27 mouse cellular contexts compared by ENCODE assay signal in the genomic region with DNA sequence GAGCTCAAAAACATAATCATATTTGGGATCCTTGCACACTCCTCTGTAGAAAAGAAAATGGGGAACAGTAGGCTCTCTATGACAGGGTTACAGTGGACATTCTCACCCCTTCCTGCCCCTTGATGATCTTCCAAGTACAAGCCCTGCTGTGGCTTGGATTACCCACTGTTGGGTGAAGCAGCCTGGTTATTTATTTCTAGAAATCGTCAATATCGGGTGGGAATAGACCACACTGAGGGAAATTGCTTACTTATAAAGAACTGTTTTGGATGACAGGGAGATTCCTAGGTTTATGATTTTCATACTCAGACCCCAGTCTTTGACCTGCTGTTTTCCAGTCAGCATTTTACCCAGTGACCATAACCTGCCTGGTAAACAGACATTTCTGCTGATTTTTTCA. TPM values are rescaled to one million over a fixed set of nuclear protein-coding genes. Genes with fewer than 3 reads are reported as not detected.
DNase-seq lines count a peak whose midpoint lies in the region; ATAC-seq and TF ChIP-seq lines count a peak whose summit lies in the region.
"Had no signal": no experiment of that assay in that cellular context is flagged by ENCODE, and none has a peak within 500 bp of the region (broad histone marks: within the 10 kb centered on the region; RNA-seq: fewer than 3 reads in every experiment).

A gene (minus strand): TSS at position 164 of the 400 bp plus-strand sequence.

- WGBS in kidney, adult 2 months: 48% methylated on average over 2 of the region's 2 CpGs
- 81% methylated on average over 2 of the region's 2 CpGs for WGBS in kidney, postnatal 0 days

- peak within 1 kb of the TSS; percentile 99 for H3K27ac ChIP-seq in kidney, adult 2 months (ENCODE audit: insufficient read depth, low read depth, low read length)
- H3K27ac ChIP-seq in kidney, postnatal 0 days: no peak within 1 kb of the TSS
- H3K27ac ChIP-seq: embryonic facial prominence, embryonic 15.5 days; forebrain, embryonic 10.5 days; gastrocnemius, adult 2 months; hindbrain, embryonic 10.5 days had no signal

- no peak for TF ChIP-seq CTCF in kidney, adult 2 months (conservative IDR thresholded peaks at IDR 0.05; ENCODE audit: insufficient read depth, insufficient read length, low read depth, low read length)
- TF ChIP-seq CTCF in kidney, postnatal 0 days (IDR thresholded peaks at IDR 0.05; ENCODE audit: low read depth): no peak

- peaks cover under 1% of the 10 kb centered on the region; the same call in 1 of the 2 replicates for H3K36me3 ChIP-seq in kidney, adult 2 months (ENCODE audit: control insufficient read depth, insufficient read depth, low read length)
- H3K36me3 ChIP-seq in kidney, postnatal 0 days (ENCODE audit: insufficient read depth, low read length): no peaks in the 10 kb centered on the region
- H3K36me3 ChIP-seq: embryonic facial prominence, embryonic 15.5 days; forebrain, embryonic 10.5 days; heart, embryonic 12.5 days; hindbrain, embryonic 10.5 days had no signal

- H3K4me2 ChIP-seq in kidney, postnatal 0 days (ENCODE audit: low read length): 0 out of 2 replicates have a peak within 1 kb of the TSS, but pooled peaks have one; percentile 18
- H3K4me2 ChIP-seq: embryonic facial prominence, embryonic 15.5 days; heart, embryonic 12.5 days had no signal

- H3K4me3 ChIP-seq in kidney, adult 2 months (ENCODE audit: insufficient read depth, low read depth, low read length): peak within 1 kb of the TSS; percentile 59
- H3K4me3 ChIP-seq in kidney, postnatal 0 days (replicated peaks; ENCODE audit: low read depth, low read length): no peak within 1 kb of the TSS
- H3K4me3 ChIP-seq: embryonic facial prominence, embryonic 15.5 days; erythroblast, embryonic 14.5 days; forebrain, embryonic 10.5 days; gastrocnemius, adult 2 months; heart, embryonic 12.5 days; hindbrain, embryonic 10.5 days had no signal

- H3K27me3 ChIP-seq in kidney, adult 2 months (replicated peaks; ENCODE audit: control insufficient read depth, insufficient read depth, low read length): no peaks in the 10 kb centered on the region
- H3K27me3 ChIP-seq in kidney, postnatal 0 days (ENCODE audit: insufficient read depth, low read length): no peaks in the 10 kb centered on the region
- H3K27me3 ChIP-seq: CH12.LX; embryonic facial prominence, embryonic 15.5 days; heart, embryonic 12.5 days; Patski had no signal

- DNase-seq in kidney, adult 2 months: peak; percentile 91
- DNase-seq in kidney, adult 18-20 months: no peak
- DNase-seq in kidney, adult 9 months: peak; percentile 92
- DNase-seq in kidney, postnatal 0 days (ENCODE audit: low spot score): peak; percentile 12
- peak; percentile 68 to 77 for DNase-seq in kidney, postnatal 36 days
- no peak for DNase-seq in spleen, postnatal 10 days (ENCODE audit: low spot score in 2 of 2)
- DNase-seq: adrenal gland, adult 2 months; adrenal gland, postnatal 36 days; cerebellum, adult 2 months; cerebellum, postnatal 10 days; gastrocnemius, adult 2 months; gastrocnemius, postnatal 25 days had no signal

- no peak within 1 kb of the TSS for H3K9ac ChIP-seq in kidney, postnatal 0 days (ENCODE audit: low read depth, low read length)
- H3K9ac ChIP-seq: embryonic facial prominence, embryonic 15.5 days; heart, embryonic 12.5 days had no signal

- ATAC-seq in kidney, postnatal 0 days (replicated peaks; ENCODE audit: low FRiP score, low read depth): peak; percentile 76
- no peak for ATAC-seq in megakaryocyte progenitor cell, adult 5-6 weeks (replicated peaks; ENCODE audit: poor library complexity)
- ATAC-seq: activated CD4-positive, CD25-positive, alpha-beta regulatory T cell, adult 4 months; forebrain, embryonic 14.5 days; Patski had no signal

- no peaks in the 10 kb centered on the region for H3K9me3 ChIP-seq in kidney, postnatal 0 days (replicated peaks; ENCODE audit: low read length)
- H3K9me3 ChIP-seq: embryonic facial prominence, embryonic 15.5 days; forebrain, embryonic 10.5 days; heart, embryonic 12.5 days; hindbrain, embryonic 10.5 days had no signal

- no peaks in the 10 kb centered on the region for H3K4me1 ChIP-seq in kidney, adult 2 months (ENCODE audit: control insufficient read depth, insufficient read depth, low read length)
- H3K4me1 ChIP-seq in kidney, postnatal 0 days (replicated peaks; ENCODE audit: insufficient read depth, low read length): no peaks in the 10 kb centered on the region
- H3K4me1 ChIP-seq: embryonic facial prominence, embryonic 15.5 days; forebrain, embryonic 10.5 days; heart, embryonic 12.5 days; hindbrain, embryonic 10.5 days had no signal

- peak; percentile 23 for TF ChIP-seq POLR2A in kidney, adult 2 months (IDR thresholded peaks at IDR 0.05; ENCODE audit: low read depth, low read length)

RNA-seq across cellular contexts. Expression of the gene that starts here (rescaled TPM):
- 315 and 329 TPM in 2 replicates for polyA plus RNA-seq in kidney, adult 2 months (2012; rRNA removed)
- polyA plus RNA-seq in kidney, postnatal 0 days (2015; fragmentation: Nextera tagmentation; extraction: Ambion mirVana): 72.7 and 90.7 TPM in 2 replicates
- not detected in 2 replicates for total RNA-seq in megakaryocyte progenitor cell, adult 5-6 weeks (2015)
- total RNA-seq in megakaryocyte progenitor cell, adult 5-6 weeks (2017): not detected in 2 replicates
- total RNA-seq: adrenal gland, postnatal 36 days; CH12.LX; gastrocnemius, adult 2 months; gastrocnemius, postnatal 25 days; granulocyte monocyte progenitor cell, adult 5-6 weeks; heart, adult 8-10 months; heart, postnatal 25 days had no signal
- polyA plus RNA-seq: activated CD4-positive, CD25-positive, alpha-beta regulatory T cell, adult 4 months; adrenal gland, adult 2 months; cerebellum, adult 2 months; embryonic facial prominence, embryonic 11.5 days; embryonic facial prominence, embryonic 15.5 days; erythroblast, embryonic 14.5 days; forebrain, embryonic 10.5 days; forebrain, embryonic 14.5 days; heart, embryonic 12.5 days; heart, embryonic 16.5 days; hindbrain, embryonic 10.5 days had no signal

Comparison
In these comparisons a context has a peak if more than half of its experiments do, and no peak if none do; other contexts are left out.
1. DNase-seq: peak in kidney, adult 2 months (single experiment), kidney, adult 9 months (single experiment), kidney, postnatal 0 days (single experiment) and kidney, postnatal 36 days (2 of 2); none in kidney, adult 18-20 months (single experiment) and spleen, postnatal 10 days (0 of 2).